Comparison of ENCODE assay signal across 9 mouse cellular contexts in genomic region chr3:30014962-30015660, GRCm38 (mm10).
DNase-seq lines count a peak whose midpoint lies in the region; ATAC-seq and TF ChIP-seq lines count a peak whose summit lies in the region.
"Had no signal": no experiment of that assay in that cellular context is flagged by ENCODE, and none has a peak within 500 bp of the region (broad histone marks: within the 10 kb centered on the region; RNA-seq: fewer than 3 reads in every experiment).

No protein-coding gene starts in this region.

- H3K27ac ChIP-seq in forebrain, embryonic 12.5 days = no peak overlapping the region
- no peak overlapping the region for H3K27ac ChIP-seq in heart, postnatal 0 days (ENCODE audit: low read depth)
- H3K27ac ChIP-seq: embryonic facial prominence, embryonic 12.5 days had no signal

- peak; percentile 29 to 37 for DNase-seq in adrenal gland, postnatal 4 days (ENCODE audit: low spot score in 2 of 2)
- DNase-seq in heart, postnatal 0 days (ENCODE audit: low spot score) = peak; percentile 87
- DNase-seq in kidney, postnatal 25 days = peak; percentile 84 to 86
- DNase-seq in lung, adult 18-20 months = peak; percentile 79 to 80
- DNase-seq in retina, embryonic 14.5 days (ENCODE audit: low spot score) = peak; percentile 87
- no peak for DNase-seq in B cell, adult 2 months

- peak; percentile 79; the same call in 1 of the 2 replicates for ATAC-seq in forebrain, embryonic 12.5 days (ENCODE audit: low FRiP score)
- ATAC-seq in heart, postnatal 0 days (ENCODE audit: insufficient read depth, low read depth) = peak; percentile 63

- H3K4me2 ChIP-seq in forebrain, embryonic 12.5 days = no peak overlapping the region
- peak overlapping the region; percentile 12; the same call in 1 of the 2 replicates for H3K4me2 ChIP-seq in heart, postnatal 0 days (ENCODE audit: low read depth, low read length)
- H3K4me2 ChIP-seq: embryonic facial prominence, embryonic 12.5 days had no signal

- H3K9ac ChIP-seq in forebrain, embryonic 12.5 days = no peak overlapping the region
- H3K9ac ChIP-seq in heart, postnatal 0 days (replicated peaks; ENCODE audit: low read depth, low read length) = no peak overlapping the region
- H3K9ac ChIP-seq: embryonic facial prominence, embryonic 12.5 days had no signal

- H3K79me3 ChIP-seq in C2C12 (ENCODE audit: low read depth) = no peaks in the 10 kb centered on the region

- no peak for TF ChIP-seq EP300 in heart, postnatal 0 days (IDR thresholded peaks at IDR 0.05; ENCODE audit: low read depth)

- H3K9me3 ChIP-seq in forebrain, embryonic 12.5 days = no peaks in the 10 kb centered on the region
- no peaks in the 10 kb centered on the region for H3K9me3 ChIP-seq in heart, postnatal 0 days (replicated peaks; ENCODE audit: control insufficient read depth, low read length)
- H3K9me3 ChIP-seq: embryonic facial prominence, embryonic 12.5 days had no signal

- TF ChIP-seq CTCF in C2C12 (IDR thresholded peaks at IDR 0.05; ENCODE audit: control insufficient read depth, insufficient read depth, insufficient read length) = peak; percentile 36
- TF ChIP-seq CTCF in heart, postnatal 0 days (IDR thresholded peaks at IDR 0.05; ENCODE audit: low read depth) = peak; percentile 81

- no peak overlapping the region for H3ac ChIP-seq in C2C12 (ENCODE audit: control insufficient read depth, insufficient read length, low read depth)

- no peaks in the 10 kb centered on the region for H3K36me3 ChIP-seq in C2C12 (ENCODE audit: control insufficient read depth, insufficient read depth)
- no peaks in the 10 kb centered on the region for H3K36me3 ChIP-seq in forebrain, embryonic 12.5 days (replicated peaks)
- H3K36me3 ChIP-seq in heart, postnatal 0 days (replicated peaks; ENCODE audit: control insufficient read depth, insufficient read depth, low read length) = no peaks in the 10 kb centered on the region
- H3K36me3 ChIP-seq: embryonic facial prominence, embryonic 12.5 days had no signal

- 6% methylated on average over 10 of the region's 10 CpGs for WGBS in forebrain, embryonic 12.5 days
- 11% methylated on average over 10 of the region's 10 CpGs for WGBS in heart, postnatal 0 days

- H3K79me2 ChIP-seq in C2C12 (ENCODE audit: control insufficient read depth, insufficient read depth) = no peaks in the 10 kb centered on the region

- H3K27me3 ChIP-seq in C2C12 (ENCODE audit: control insufficient read depth, insufficient read depth, insufficient read length) = no peaks in the 10 kb centered on the region
- peaks cover 19% of the 10 kb centered on the region for H3K27me3 ChIP-seq in forebrain, embryonic 12.5 days
- no peaks in the 10 kb centered on the region for H3K27me3 ChIP-seq in heart, postnatal 0 days (ENCODE audit: control insufficient read depth, insufficient read depth, low read length)
- H3K27me3 ChIP-seq: embryonic facial prominence, embryonic 12.5 days had no signal

- H3K4me1 ChIP-seq in forebrain, embryonic 12.5 days = peaks cover 27% of the 10 kb centered on the region
- no peaks in the 10 kb centered on the region for H3K4me1 ChIP-seq in heart, postnatal 0 days (ENCODE audit: control insufficient read depth, insufficient read depth)

- no peak overlapping the region for H3K4me3 ChIP-seq in C2C12 (ENCODE audit: insufficient read depth, poor library complexity, severe bottlenecking)
- H3K4me3 ChIP-seq in forebrain, embryonic 12.5 days (replicated peaks) = no peak overlapping the region
- H3K4me3 ChIP-seq in heart, postnatal 0 days (ENCODE audit: low read depth, low read length) = no peak overlapping the region
- H3K4me3 ChIP-seq: embryonic facial prominence, embryonic 12.5 days had no signal

TF ChIP-seq in C2C12, 6 proteins besides CTCF, POLR2A, EP300 and RAD21:
- no peak for TF ChIP-seq MYOG (IDR thresholded peaks at IDR 0.05; ENCODE audit: control insufficient read depth, extremely low read depth, insufficient read length)

Comparison
In these comparisons a context has a peak if more than half of its experiments do, and no peak if none do; other contexts are left out.
1. DNase-seq: peak in adrenal gland, postnatal 4 days (2 of 2), heart, postnatal 0 days (single experiment), kidney, postnatal 25 days (2 of 2), lung, adult 18-20 months (2 of 2) and retina, embryonic 14.5 days (single experiment); none in B cell, adult 2 months (0 of 2).